Mouse (Mus musculus) limb, embryonic 11.5 days (tissue): ENCODE measurements around the gene Tcf25. TPM values are rescaled to one million over a fixed set of nuclear protein-coding genes. Genes with fewer than 3 reads are reported as not detected.
"Not testable (repeated sequence)": the region's sequence is repeated elsewhere in the genome, so short reads cannot be mapped to it uniquely, and the experiment has no call there.

ENCODE experiments used
- ATAC-seq: fragments of 200-750 bp; cut with Nextera tagmentation; 2 replicates; pipeline ENCODE4 v1.8.0; 2017; ENCODE audit warnings: low read depth; ENCODE audit not compliant: insufficient number of reproducible peaks, low FRiP score, low TSS enrichment
- DNase-seq: peaks from one replicate; pipeline ENCODE4 v3.0.0-alpha.2; 2015; ENCODE audit warnings: low spot score
- H3K27ac ChIP-seq: fragments of 300-500 bp; sonication (generic); replicated peaks from 2 replicates; pipeline ENCODE4 v1.5.1; 2014; ENCODE audit warnings: low read depth, mild to moderate bottlenecking, low read length
- H3K27me3 ChIP-seq: fragments of 300-500 bp; sonication (generic); 2 replicates; pipeline ENCODE4 v1.6.1; 2014; ENCODE audit warnings: mild to moderate bottlenecking, low read length, mixed read lengths; ENCODE audit not compliant: control insufficient read depth, insufficient read depth
- H3K36me3 ChIP-seq: fragments of 300-500 bp; sonication (generic); 2 replicates; pipeline ENCODE4 v1.6.1; 2014; ENCODE audit warnings: mild to moderate bottlenecking, low read length, moderate library complexity, mixed read lengths; ENCODE audit not compliant: control insufficient read depth, insufficient read depth
- H3K4me1 ChIP-seq: fragments of 300-500 bp; sonication (generic); 2 replicates; pipeline ENCODE4 v1.6.1; 2014; ENCODE audit warnings: low read length, mixed read lengths; ENCODE audit not compliant: control insufficient read depth, insufficient read depth
- H3K4me2 ChIP-seq: fragments of 300-500 bp; sonication (generic); 2 replicates; pipeline ENCODE4 v1.6.1; 2014; ENCODE audit warnings: low read depth, mild to moderate bottlenecking, moderate library complexity; ENCODE audit not compliant: severe bottlenecking
- H3K4me3 ChIP-seq: fragments of 300-500 bp; sonication (generic); 2 replicates; pipeline ENCODE4 v1.5.1; 2014; ENCODE audit warnings: low read depth, low read length
- H3K9ac ChIP-seq: fragments of 300-500 bp; sonication (generic); 2 replicates; pipeline ENCODE4 v1.6.1; 2014; ENCODE audit warnings: mild to moderate bottlenecking, low read length
- H3K9me3 ChIP-seq: fragments of 300-500 bp; sonication (generic); 2 replicates; pipeline ENCODE4 v1.6.1; 2016; ENCODE audit warnings: low read length; ENCODE audit not compliant: control insufficient read depth
- WGBS: fragments of 180-500 bp; shearing (Covaris S2); extraction: QIAGEN DNeasy Blood & Tissue Kit; methylation state at CpG from one replicate; pipeline ENCODE4 v1.1.7; 2014; 5-methylcytosine and 5-hydroxymethylcytosine counted together
- polyA plus RNA-seq: library from polyadenylated mRNA; unstranded; fragments of >200 nt; fragmentation: Nextera tagmentation; extraction: Ambion mirVana; gene quantifications from 2 replicates; pipeline ENCODE4 v1.2.1, GENCODE M21; 2014

Tcf25 gene
- polyA plus RNA-seq, 1 experiment from 2014 or later = 136 TPM

DNA sequence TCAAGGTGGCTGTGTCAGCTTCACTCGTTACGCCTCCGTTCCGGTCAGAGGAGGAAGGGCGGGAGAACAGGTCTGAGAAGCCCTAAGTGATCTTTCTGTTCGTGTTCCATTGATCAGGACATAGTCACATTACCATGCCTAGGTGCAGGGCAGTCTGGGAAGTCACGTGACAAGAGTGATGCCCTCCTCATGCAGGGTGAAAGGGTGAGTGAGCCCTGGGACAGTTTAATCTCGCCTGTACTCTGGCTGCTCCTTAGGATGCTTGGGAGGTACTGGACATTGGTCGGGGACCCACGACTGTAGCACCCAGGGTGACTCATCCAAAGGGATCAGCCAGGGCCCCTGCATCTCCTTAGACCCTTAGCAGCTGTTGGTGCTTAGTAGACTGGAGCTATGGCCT, 72.4 kb downstream of the Tcf25 start:
- WGBS = 84% methylated on average over 10 of the region's 10 CpGs
- H3K9me3 ChIP-seq = no peaks in the 10 kb centered on the region
- no peak overlapping the region for H3K4me3 ChIP-seq
- no peak for ATAC-seq
- H3K4me2 ChIP-seq = no peak overlapping the region
- 0 out of 2 replicates have a peak, but pooled peaks cover 2% of the 10 kb centered on the region for H3K4me1 ChIP-seq
- no peak overlapping the region for H3K9ac ChIP-seq
- no peak for DNase-seq
- no peaks in the 10 kb centered on the region for H3K36me3 ChIP-seq
- no peak overlapping the region for H3K27ac ChIP-seq
- no peaks in the 10 kb centered on the region for H3K27me3 ChIP-seq

- Histone ChIP-seq H3K4me1 (0 out of 2 replicates have a peak, but pooled peaks cover 2% of the 10 kb centered on the region), H3K9ac (no peak overlapping the region), H3K27me3 (no peaks in the 10 kb centered on the region), H3K9me3 (no peaks in the 10 kb centered on the region), H3K4me2 (no peak overlapping the region), H3K27ac (no peak overlapping the region), H3K4me3 (no peak overlapping the region), H3K36me3 (no peaks in the 10 kb centered on the region)
- DNase-seq (no peak), ATAC-seq (no peak)
- 86% methylated on average over 6 of the region's 6 CpGs for WGBS
These were observed 73.2 kb downstream of the Tcf25 start for GRCm38 (mm10) chr8:123446799-123447198.

DNA sequence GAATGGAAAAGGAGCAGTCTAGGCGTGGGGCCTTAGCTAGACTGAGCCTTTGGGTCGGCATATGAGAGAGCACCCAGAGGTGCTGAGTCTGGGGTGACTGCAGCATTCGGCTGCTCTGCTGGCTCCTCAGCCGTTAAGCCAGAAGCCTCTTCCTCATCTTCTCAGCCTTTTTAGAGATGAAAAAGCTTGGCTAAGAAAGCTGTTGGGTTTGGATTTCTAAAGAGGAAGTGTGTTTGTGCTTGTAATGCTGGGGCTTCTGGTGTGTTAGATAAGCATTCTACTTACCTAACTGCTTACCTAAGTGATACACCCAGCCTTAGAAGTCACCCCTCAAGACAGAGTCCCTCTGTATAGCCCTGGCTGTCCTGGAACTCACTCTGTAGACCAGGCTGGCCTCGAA, 77.2 kb downstream of the Tcf25 start:
- H3K36me3 ChIP-seq = peaks cover 8% of the 10 kb centered on the region
- no peak for ATAC-seq
- H3K4me2 ChIP-seq = no peak overlapping the region
- DNase-seq = no peak
- H3K9me3 ChIP-seq = no peaks in the 10 kb centered on the region
- no peaks in the 10 kb centered on the region for H3K4me1 ChIP-seq
- no peak overlapping the region for H3K27ac ChIP-seq
- H3K9ac ChIP-seq = no peak overlapping the region
- 92% methylated on average over 5 of the region's 5 CpGs for WGBS
- no peak overlapping the region for H3K4me3 ChIP-seq
- H3K27me3 ChIP-seq = no peaks in the 10 kb centered on the region

DNA sequence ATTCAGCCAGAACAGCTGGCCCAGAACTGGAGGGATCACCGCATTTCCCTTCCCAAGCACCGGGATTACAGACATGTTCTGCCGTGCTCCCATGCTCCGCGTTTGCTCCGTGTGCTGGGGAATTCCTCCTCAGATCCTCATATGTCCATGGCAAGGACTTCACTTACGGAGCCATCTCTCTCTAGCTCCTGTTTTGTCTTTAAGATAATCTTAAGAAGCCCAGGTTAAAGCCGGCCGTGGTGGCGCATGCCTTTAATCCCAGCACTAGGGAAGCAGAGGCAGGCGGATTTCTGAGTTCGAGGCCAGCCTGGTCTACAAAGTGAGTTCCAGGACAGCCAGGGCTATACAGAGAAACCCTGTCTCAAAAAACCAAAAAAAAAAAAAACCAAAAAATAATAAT, 78.2 kb downstream of the Tcf25 start:
- H3K4me2 ChIP-seq, H3K4me3 ChIP-seq, H3K27me3 ChIP-seq, H3K9me3 ChIP-seq, H3K27ac ChIP-seq, H3K4me1 ChIP-seq, DNase-seq, H3K36me3 ChIP-seq, H3K9ac ChIP-seq, ATAC-seq: not testable (repeated sequence)
- 94% methylated on average over 12 of the region's 12 CpGs for WGBS

- peaks cover 8% of the 10 kb centered on the region for H3K36me3 ChIP-seq
- no peak overlapping the region for H3K9ac ChIP-seq
- DNase-seq (no peak), ATAC-seq (no peak)
- H3K27me3 ChIP-seq = no peaks in the 10 kb centered on the region
- H3K9me3 ChIP-seq = no peaks in the 10 kb centered on the region
- H3K4me1 ChIP-seq = no peaks in the 10 kb centered on the region
- no peak overlapping the region for H3K27ac ChIP-seq
- H3K4me3 ChIP-seq = no peak overlapping the region
- H3K4me2 ChIP-seq = no peak overlapping the region
- WGBS = 85% methylated on average over 4 of the region's 4 CpGs
These were observed 78.6 kb downstream of the Tcf25 start for GRCm38 (mm10) chr8:123452149-123452548.

DNA sequence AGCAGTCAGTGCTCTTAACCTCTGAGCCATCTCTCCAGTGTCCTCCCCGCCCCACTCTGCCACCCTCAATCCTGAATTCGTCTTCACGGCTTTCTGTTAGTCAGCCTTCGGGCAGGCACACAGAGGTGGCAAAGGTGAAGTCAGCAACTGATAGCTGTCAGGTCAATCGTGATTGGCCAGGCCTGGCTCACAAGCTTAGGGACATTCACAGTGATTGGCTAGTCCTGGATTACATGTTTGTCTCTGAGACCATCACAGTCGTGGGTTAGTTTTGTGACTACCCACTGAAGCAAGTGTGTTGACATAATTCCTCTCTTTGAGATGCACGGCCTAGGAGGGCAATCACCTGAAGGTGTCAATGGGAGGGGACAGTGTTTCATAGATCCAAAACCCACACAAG, 79.7 kb downstream of the Tcf25 start:
- H3K9me3 ChIP-seq = no peaks in the 10 kb centered on the region
- H3K4me2 ChIP-seq = no peak overlapping the region
- DNase-seq (no peak), ATAC-seq (no peak)
- H3K27ac ChIP-seq = no peak overlapping the region
- no peak overlapping the region for H3K9ac ChIP-seq
- H3K27me3 ChIP-seq = no peaks in the 10 kb centered on the region
- no peaks in the 10 kb centered on the region for H3K4me1 ChIP-seq
- whole genome bisulfite sequencing = 74% methylated on average over 7 of the region's 7 CpGs
- H3K36me3 ChIP-seq = peaks cover 15% of the 10 kb centered on the region
- no peak overlapping the region for H3K4me3 ChIP-seq

Other genes with a start within 250 kb of the Tcf25 start
- gene Sult5a1, start 215.4 kb upstream of the Tcf25 start, polyA plus RNA-seq = 6.8 and 8.5 TPM in 2 replicates
- gene Dpep1, start 187.5 kb upstream of the Tcf25 start, polyA plus RNA-seq = 2.9 and 3.1 TPM in 2 replicates
- 94.4 and 95.1 TPM in 2 replicates for gene Chmp1a, start 161.0 kb upstream of the Tcf25 start, polyA plus RNA-seq
- 3.3 and 3.4 TPM in 2 replicates for gene Spata33, start 160.9 kb upstream of the Tcf25 start, polyA plus RNA-seq
- 34.2 and 36.5 TPM in 2 replicates for gene Cdk10, start 148.9 kb upstream of the Tcf25 start, polyA plus RNA-seq
- gene Spata2l, start 137.5 kb upstream of the Tcf25 start, polyA plus RNA-seq = 0.87 and 1.2 TPM in 2 replicates
- 18.8 and 22.2 TPM in 2 replicates for gene Zfp276, start 119.6 kb upstream of the Tcf25 start, polyA plus RNA-seq
- 24.0 and 25.6 TPM in 2 replicates for gene Vps9d1, start 119.4 kb upstream of the Tcf25 start, polyA plus RNA-seq
- 38.9 and 39.2 TPM in 2 replicates for gene Fanca, start 55.2 kb upstream of the Tcf25 start, polyA plus RNA-seq
- 0.95 and 1.9 TPM in 2 replicates for gene Spire2, start 41.0 kb upstream of the Tcf25 start, polyA plus RNA-seq
- not detected in 2 replicates for gene Mc1r, start 33.4 kb downstream of the Tcf25 start, polyA plus RNA-seq
- 9.3 and 11.2 TPM in 2 replicates for gene Tubb3, start 37.7 kb downstream of the Tcf25 start, polyA plus RNA-seq
- 37.3 and 37.6 TPM in 2 replicates for gene Def8, start 49.8 kb downstream of the Tcf25 start, polyA plus RNA-seq
- 36.5 and 41.1 TPM in 2 replicates for gene Afg3l1, start 104.2 kb downstream of the Tcf25 start, polyA plus RNA-seq
- 9.4 and 9.8 TPM in 2 replicates for gene Dbndd1, start 141.7 kb downstream of the Tcf25 start, polyA plus RNA-seq
- 40.8 and 41.3 TPM in 2 replicates for gene Gas8, start 145.1 kb downstream of the Tcf25 start, polyA plus RNA-seq